Mouse (Mus musculus): ENCODE results near the gene Ccdc96. TPM values are rescaled to one million over a fixed set of nuclear protein-coding genes. Genes with fewer than 3 reads are reported as not detected.

The Ccdc96 gene
- polyA plus RNA-seq, 1 experiment, result 0.42 TPM

- Histone ChIP-seq H3K27ac (ENCODE audit: control insufficient read depth, insufficient read depth, low read depth, low read length, poor library complexity) (no peak overlapping the region), H3K4me1 (ENCODE audit: control insufficient read depth, insufficient read depth, low read length) (no peaks in the 10 kb centered on the region; the same call in 1 of the 2 replicates), H3K4me3 (replicated peaks; ENCODE audit: control insufficient read depth, low read depth, low read length) (no peak overlapping the region)
- TF ChIP-seq POLR2A (IDR thresholded peaks at IDR 0.05; ENCODE audit: borderline replicate concordance, control insufficient read depth, low read depth, low read length) (no peak), CTCF (IDR thresholded peaks at IDR 0.05; ENCODE audit: control insufficient read depth, insufficient read depth, low read length) (no peak)
- 65% methylated on average over 6 of the region's 6 CpGs for WGBS
Measured at GRCm38 (mm10) chr5:36449710-36450358, 34.6 kb upstream of the Ccdc96 start.

DNA sequence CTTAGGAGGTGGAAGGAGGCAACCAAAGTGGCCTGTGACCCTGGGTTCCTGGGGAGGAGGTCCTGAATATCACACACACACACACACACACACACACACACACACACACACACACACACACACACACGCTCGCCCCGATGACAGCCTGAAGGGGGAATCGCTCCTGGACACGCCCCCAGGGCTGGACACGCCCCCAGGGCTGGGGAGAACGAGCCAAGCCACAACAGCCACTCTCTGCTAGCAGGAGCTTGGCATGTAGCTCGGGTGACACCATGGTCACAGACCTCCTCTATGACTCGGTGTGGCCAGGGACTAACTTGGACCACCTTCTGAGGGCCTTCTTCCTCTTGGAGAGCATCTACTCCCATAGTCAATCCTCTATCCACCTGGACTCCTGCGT lies 33.3 kb upstream of the Ccdc96 start:
- Histone ChIP-seq H3K4me1 (ENCODE audit: control insufficient read depth, insufficient read depth, low read length) (no peaks in the 10 kb centered on the region; the same call in 1 of the 2 replicates), H3K4me3 (replicated peaks; ENCODE audit: control insufficient read depth, low read depth, low read length) (no peak overlapping the region), H3K27ac (ENCODE audit: control insufficient read depth, insufficient read depth, low read depth, low read length, poor library complexity) (no peak overlapping the region)
- TF ChIP-seq CTCF (IDR thresholded peaks at IDR 0.05; ENCODE audit: control insufficient read depth, insufficient read depth, low read length), result no peak
- 13% methylated on average over 10 of the region's 10 CpGs for WGBS

DNA sequence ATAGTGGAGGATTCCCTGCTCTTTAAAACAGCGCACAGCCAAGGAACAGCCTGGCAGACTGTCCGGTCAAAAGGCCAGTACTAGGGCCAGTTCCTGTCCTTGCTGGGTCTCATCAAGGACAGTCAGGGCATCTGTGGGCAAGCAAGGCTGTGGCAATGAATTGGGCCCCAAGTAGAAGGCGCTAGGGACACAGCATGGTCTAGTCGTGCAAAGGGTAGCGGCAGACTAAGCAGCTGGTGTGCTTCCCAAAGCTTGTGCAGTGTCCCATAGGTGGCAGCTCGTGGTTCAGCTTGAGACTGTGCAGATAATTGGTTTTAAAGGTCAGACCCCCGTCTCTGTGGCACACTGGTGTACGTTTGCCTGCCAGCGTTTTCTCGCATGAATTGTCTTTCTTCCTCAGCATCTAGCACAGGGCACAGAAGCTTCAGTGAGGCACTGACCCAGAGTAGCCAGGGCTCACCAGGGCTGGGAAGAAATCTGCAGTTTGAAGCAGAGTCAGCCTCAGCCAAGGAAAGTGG lies 32.5 kb upstream of the Ccdc96 start:
- H3K4me1 ChIP-seq (ENCODE audit: control insufficient read depth, insufficient read depth, low read length), result no peaks in the 10 kb centered on the region; the same call in 1 of the 2 replicates
- no peak overlapping the region for H3K4me3 ChIP-seq (replicated peaks; ENCODE audit: control insufficient read depth, low read depth, low read length)
- TF ChIP-seq POLR2A (IDR thresholded peaks at IDR 0.05; ENCODE audit: borderline replicate concordance, control insufficient read depth, low read depth, low read length), result no peak
- no peak for TF ChIP-seq CTCF (IDR thresholded peaks at IDR 0.05; ENCODE audit: control insufficient read depth, insufficient read depth, low read length)
- 73% methylated on average over 10 of the region's 10 CpGs for WGBS
- no peak overlapping the region for H3K27ac ChIP-seq (ENCODE audit: control insufficient read depth, insufficient read depth, low read depth, low read length, poor library complexity)

DNA sequence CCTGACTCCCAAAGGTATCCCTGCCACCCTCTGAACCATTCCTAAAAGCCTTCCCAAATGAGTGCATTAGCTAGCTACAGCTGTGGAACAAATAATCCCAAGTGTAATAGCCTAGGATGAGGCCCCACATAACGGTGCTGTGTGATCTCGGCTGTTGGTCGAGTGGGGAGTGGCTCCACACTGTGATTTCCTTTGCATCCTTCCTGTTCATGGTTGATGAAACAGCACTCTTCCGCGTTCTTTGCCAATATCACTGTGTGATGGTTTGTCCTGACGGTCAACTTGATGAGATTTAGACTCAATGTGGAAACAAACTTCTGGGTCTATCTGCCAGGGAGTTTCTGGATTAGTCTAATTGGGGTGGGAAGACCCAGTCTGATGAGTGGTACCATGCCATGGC lies 31.6 kb upstream of the Ccdc96 start:
- TF ChIP-seq CTCF (IDR thresholded peaks at IDR 0.05; ENCODE audit: control insufficient read depth, insufficient read depth, low read length) (no peak), POLR2A (IDR thresholded peaks at IDR 0.05; ENCODE audit: borderline replicate concordance, control insufficient read depth, low read depth, low read length) (no peak)
- H3K4me3 ChIP-seq (replicated peaks; ENCODE audit: control insufficient read depth, low read depth, low read length), result no peak overlapping the region
- no peaks in the 10 kb centered on the region; the same call in 1 of the 2 replicates for H3K4me1 ChIP-seq (ENCODE audit: control insufficient read depth, insufficient read depth, low read length)
- no peak overlapping the region for H3K27ac ChIP-seq (ENCODE audit: control insufficient read depth, insufficient read depth, low read depth, low read length, poor library complexity)
- WGBS, result 15% methylated on average over 6 of the region's 6 CpGs

- WGBS, result 68% methylated on average over 4 of the region's 4 CpGs
- no peak overlapping the region for H3K27ac ChIP-seq (ENCODE audit: control insufficient read depth, insufficient read depth, low read depth, low read length, poor library complexity)
- no peaks in the 10 kb centered on the region for H3K4me1 ChIP-seq (ENCODE audit: control insufficient read depth, insufficient read depth, low read length)
- TF ChIP-seq POLR2A (IDR thresholded peaks at IDR 0.05; ENCODE audit: borderline replicate concordance, control insufficient read depth, low read depth, low read length) (no peak), CTCF (IDR thresholded peaks at IDR 0.05; ENCODE audit: control insufficient read depth, insufficient read depth, low read length) (no peak)
- no peak overlapping the region for H3K4me3 ChIP-seq (replicated peaks; ENCODE audit: control insufficient read depth, low read depth, low read length)
Measured at GRCm38 (mm10) chr5:36457706-36458105, 26.7 kb upstream of the Ccdc96 start.

DNA sequence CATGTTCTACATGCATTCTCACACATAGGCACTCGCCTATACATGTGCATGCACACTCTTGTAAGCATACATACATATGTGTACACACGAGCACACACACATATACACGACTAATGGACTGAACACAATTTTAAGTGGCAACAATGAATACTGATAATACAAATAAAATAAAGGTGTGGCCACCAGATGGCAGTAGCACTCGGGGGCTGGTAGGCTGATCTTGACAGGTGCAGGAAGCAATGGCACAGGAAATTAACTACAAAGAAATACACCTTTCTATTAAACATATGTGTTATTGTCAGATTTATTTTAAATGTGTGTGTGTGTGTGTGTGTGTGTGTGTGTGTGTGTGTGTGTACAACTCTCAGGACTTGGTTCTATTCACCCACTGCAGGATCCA lies 25.5 kb upstream of the Ccdc96 start:
- H3K27ac ChIP-seq (ENCODE audit: control insufficient read depth, insufficient read depth, low read depth, low read length, poor library complexity), result no peak overlapping the region
- no peaks in the 10 kb centered on the region for H3K4me1 ChIP-seq (ENCODE audit: control insufficient read depth, insufficient read depth, low read length)
- WGBS, result 4% methylated on average over 4 of the region's 4 CpGs
- TF ChIP-seq POLR2A (IDR thresholded peaks at IDR 0.05; ENCODE audit: borderline replicate concordance, control insufficient read depth, low read depth, low read length) (no peak), CTCF (IDR thresholded peaks at IDR 0.05; ENCODE audit: control insufficient read depth, insufficient read depth, low read length) (peak; percentile 80)
- no peak overlapping the region for H3K4me3 ChIP-seq (replicated peaks; ENCODE audit: control insufficient read depth, low read depth, low read length)

- TF ChIP-seq CTCF (IDR thresholded peaks at IDR 0.05; ENCODE audit: control insufficient read depth, insufficient read depth, low read length) (no peak), POLR2A (IDR thresholded peaks at IDR 0.05; ENCODE audit: borderline replicate concordance, control insufficient read depth, low read depth, low read length) (no peak)
- no peak overlapping the region for H3K4me3 ChIP-seq (replicated peaks; ENCODE audit: control insufficient read depth, low read depth, low read length)
- WGBS, result 81% methylated on average over 2 of the region's 2 CpGs
- H3K27ac ChIP-seq (ENCODE audit: control insufficient read depth, insufficient read depth, low read depth, low read length, poor library complexity), result no peak overlapping the region
- H3K4me1 ChIP-seq (ENCODE audit: control insufficient read depth, insufficient read depth, low read length), result no peaks in the 10 kb centered on the region; the same call in 1 of the 2 replicates
Measured at GRCm38 (mm10) chr5:36460712-36461111, 23.7 kb upstream of the Ccdc96 start.

- whole genome bisulfite sequencing, result 62% methylated on average over 2 of the region's 2 CpGs
- peaks cover 3% of the 10 kb centered on the region; the same call in 1 of the 2 replicates for H3K4me1 ChIP-seq (ENCODE audit: control insufficient read depth, insufficient read depth, low read length)
- no peak overlapping the region for H3K4me3 ChIP-seq (replicated peaks; ENCODE audit: control insufficient read depth, low read depth, low read length)
- TF ChIP-seq CTCF (IDR thresholded peaks at IDR 0.05; ENCODE audit: control insufficient read depth, insufficient read depth, low read length), result no peak
- no peak for TF ChIP-seq POLR2A (IDR thresholded peaks at IDR 0.05; ENCODE audit: borderline replicate concordance, control insufficient read depth, low read depth, low read length)
- no peak overlapping the region for H3K27ac ChIP-seq (ENCODE audit: control insufficient read depth, insufficient read depth, low read depth, low read length, poor library complexity)
Measured at GRCm38 (mm10) chr5:36461231-36461630, 23.2 kb upstream of the Ccdc96 start.

All from bone marrow, adult 2 months (tissue).